Mouse (Mus musculus) forebrain, embryonic 14.5 days (tissue): ENCODE measurements at regions not wholly inside any gene's neighbourhood (a gene's known extent, or its start where the extent isn't known, plus 50 kb on each side); places are given as distances from the start of the nearest gene placed in this dataset.
A peak's percentile ranks its signal among the peaks of the same experiment; 100 is the strongest.

ENCODE experiments used
- ATAC-seq: fragments of 200-750 bp; cut with Nextera tagmentation; 2 replicates; pipeline ENCODE4 v1.8.0; 2017; ENCODE audit warnings: mild to moderate bottlenecking, moderate library complexity
- DNase-seq: peaks from one replicate; pipeline ENCODE4 v3.0.0-alpha.2; 2015; ENCODE audit warnings: low spot score
- H3K27ac ChIP-seq: fragments of 300-500 bp; sonication (generic); 2 replicates; pipeline ENCODE4 v1.5.1; 2014; ENCODE audit warnings: low read depth, mild to moderate bottlenecking, control low read depth, low read length, moderate library complexity
- H3K27me3 ChIP-seq: fragments of 300-500 bp; sonication (generic); replicated peaks from 2 replicates; pipeline ENCODE4 v1.6.1; 2014; ENCODE audit warnings: low read length, control low read depth, mixed read lengths; ENCODE audit not compliant: control insufficient read depth, insufficient read depth
- H3K36me3 ChIP-seq: fragments of 300-500 bp; sonication (generic); 2 replicates; pipeline ENCODE4 v1.6.1; 2014; ENCODE audit warnings: low read length, control low read depth; ENCODE audit not compliant: control insufficient read depth, insufficient read depth
- H3K4me1 ChIP-seq: fragments of 300-500 bp; sonication (generic); 2 replicates; pipeline ENCODE4 v1.6.1; 2014; ENCODE audit warnings: antibody characterized with exemption, low read length, control low read depth; ENCODE audit not compliant: control insufficient read depth, insufficient read depth
- H3K4me2 ChIP-seq: fragments of 300-500 bp; sonication (generic); 2 replicates; pipeline ENCODE4 v1.6.1; 2014; ENCODE audit warnings: mild to moderate bottlenecking, control low read depth, low read length
- H3K4me3 ChIP-seq: fragments of 300-500 bp; sonication (generic); 2 replicates; pipeline ENCODE4 v1.5.1; 2014; ENCODE audit warnings: low read depth, low read length, control low read depth
- H3K9ac ChIP-seq: fragments of 300-500 bp; sonication (generic); 2 replicates; pipeline ENCODE4 v1.6.1; 2014; ENCODE audit warnings: mild to moderate bottlenecking, low read length, control low read depth, moderate library complexity
- H3K9me3 ChIP-seq: fragments of 300-500 bp; sonication (generic); replicated peaks from 2 replicates; pipeline ENCODE4 v1.6.1; 2016; ENCODE audit warnings: low read length, control low read depth, mixed read lengths; ENCODE audit not compliant: control insufficient read depth
- WGBS: fragments of 180-500 bp; shearing (Covaris S2); extraction: QIAGEN DNeasy Blood & Tissue Kit; methylation state at CpG from one replicate; pipeline ENCODE4 v1.1.7; 2014; 5-methylcytosine and 5-hydroxymethylcytosine counted together

DNA sequence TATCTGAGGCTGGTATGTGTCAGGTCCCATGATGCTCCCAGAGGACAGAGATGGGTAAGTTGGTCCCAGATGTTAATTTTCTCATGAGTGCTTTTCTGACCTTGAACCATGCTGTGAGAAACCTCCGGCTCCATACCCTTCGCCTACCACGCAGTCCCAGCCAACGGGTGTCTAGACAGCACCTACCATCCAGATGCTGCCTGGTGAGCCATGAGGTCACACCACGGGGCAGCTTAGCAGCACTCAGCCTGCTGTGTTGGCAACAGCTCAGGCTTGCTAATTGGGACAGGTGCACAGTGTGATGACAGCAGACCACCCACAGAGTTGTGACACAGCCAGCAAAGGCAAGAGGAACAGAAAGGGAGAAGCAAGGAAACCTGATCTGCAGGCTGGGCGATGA is 122.6 kb downstream of the Adamts1 start:
- H3K4me1 ChIP-seq: no peaks in the 10 kb centered on the region
- no peak overlapping the region for H3K9ac ChIP-seq
- H3K4me2 ChIP-seq: no peak overlapping the region
- ATAC-seq (peak; percentile 57; the same call in 1 of the 2 replicates), DNase-seq (peak; percentile 13)
- no peak overlapping the region for H3K4me3 ChIP-seq
- no peaks in the 10 kb centered on the region for H3K36me3 ChIP-seq
- H3K27ac ChIP-seq: no peak overlapping the region
- no peaks in the 10 kb centered on the region for H3K27me3 ChIP-seq
- no peaks in the 10 kb centered on the region for H3K9me3 ChIP-seq
- 55% methylated on average over 6 of the region's 6 CpGs for WGBS

DNA sequence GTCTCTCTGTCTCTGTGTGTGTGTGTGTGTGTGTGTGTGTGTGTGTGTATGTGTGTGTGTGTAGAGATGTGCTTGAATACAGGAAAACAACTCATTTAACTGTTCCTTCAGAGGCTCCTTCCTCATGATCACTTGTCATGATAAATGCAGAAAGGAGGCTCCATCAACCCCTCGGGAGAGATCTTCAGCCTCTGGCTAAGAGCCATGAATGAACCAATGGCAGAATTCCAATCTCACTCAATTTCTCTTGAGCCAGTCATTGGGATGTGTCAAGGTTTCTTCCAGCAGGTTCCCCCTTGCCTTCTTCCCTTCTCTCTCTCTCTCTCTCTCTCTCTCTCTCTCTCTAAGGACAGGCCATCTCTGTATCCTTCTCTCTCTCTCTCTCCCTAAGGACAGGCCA is 124.1 kb downstream of the Adamts1 start:
- Histone ChIP-seq H3K9me3 (no peaks in the 10 kb centered on the region), H3K27me3 (no peaks in the 10 kb centered on the region), H3K4me2 (no peak overlapping the region), H3K27ac (no peak overlapping the region), H3K36me3 (no peaks in the 10 kb centered on the region), H3K4me1 (no peaks in the 10 kb centered on the region), H3K9ac (no peak overlapping the region), H3K4me3 (no peak overlapping the region)
- WGBS: 29% methylated on average over 1 of the region's 1 CpGs
- no peak for DNase-seq
- ATAC-seq: no peak

DNA sequence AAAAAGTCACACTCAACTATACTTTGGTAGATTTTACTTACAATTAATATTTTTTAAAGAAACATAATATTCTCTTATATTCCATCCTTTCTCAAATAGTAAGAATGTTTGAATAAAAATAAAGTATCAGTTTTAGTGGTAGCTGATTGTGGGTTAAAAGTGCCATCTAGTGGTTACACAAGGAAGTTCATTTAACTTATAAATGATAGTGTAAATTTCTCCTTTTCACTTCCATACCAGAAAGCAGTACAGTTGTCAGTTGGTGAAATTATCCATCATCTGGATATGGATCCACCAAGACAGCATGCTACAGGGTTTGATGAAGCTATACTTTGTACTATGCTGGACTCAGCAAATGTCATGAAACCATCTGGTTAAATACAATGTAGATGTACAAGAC is 124.7 kb downstream of the Adamts1 start:
- Histone ChIP-seq H3K27me3 (no peaks in the 10 kb centered on the region), H3K36me3 (no peaks in the 10 kb centered on the region)

DNA sequence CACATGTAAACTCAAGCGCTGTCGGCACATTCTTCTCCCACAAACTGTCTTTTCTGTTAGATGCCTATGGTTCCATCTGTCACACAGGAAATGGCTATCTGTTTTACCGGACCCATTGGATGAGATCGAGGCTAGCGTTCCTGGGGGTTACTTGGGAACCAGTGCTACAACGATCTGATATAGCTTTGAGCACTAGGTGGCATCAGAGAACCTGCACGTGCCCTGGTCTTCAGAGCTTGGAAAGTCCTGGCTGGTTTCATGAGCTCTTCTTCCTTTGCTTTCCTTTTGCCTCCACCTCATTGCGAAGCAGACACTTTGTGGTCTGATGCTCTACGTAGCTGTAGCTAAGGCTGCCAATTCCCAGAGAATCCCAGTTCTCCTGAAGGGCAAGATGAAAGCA is 123.8 kb upstream of the Cyyr1 start:
- H3K4me2 ChIP-seq: no peak overlapping the region
- H3K9ac ChIP-seq: no peak overlapping the region
- no peak overlapping the region for H3K4me3 ChIP-seq
- H3K4me1 ChIP-seq: no peaks in the 10 kb centered on the region
- 42% methylated on average over 9 of the region's 9 CpGs for whole genome bisulfite sequencing
- H3K36me3 ChIP-seq: no peaks in the 10 kb centered on the region
- DNase-seq: peak; percentile 62
- H3K27me3 ChIP-seq: no peaks in the 10 kb centered on the region
- H3K9me3 ChIP-seq: no peaks in the 10 kb centered on the region
- no peak overlapping the region for H3K27ac ChIP-seq
- peak; percentile 69 for ATAC-seq

More for the DNA sequence above, 124.7 kb downstream of the Adamts1 start:
- H3K4me2 ChIP-seq: no peak overlapping the region
- H3K9ac ChIP-seq: no peak overlapping the region
- no peaks in the 10 kb centered on the region for H3K4me1 ChIP-seq
- no peaks in the 10 kb centered on the region for H3K9me3 ChIP-seq
- H3K27ac ChIP-seq: no peak overlapping the region
- peak; percentile 51 for ATAC-seq
- H3K4me3 ChIP-seq: no peak overlapping the region
- DNase-seq: peak; percentile 65

DNA sequence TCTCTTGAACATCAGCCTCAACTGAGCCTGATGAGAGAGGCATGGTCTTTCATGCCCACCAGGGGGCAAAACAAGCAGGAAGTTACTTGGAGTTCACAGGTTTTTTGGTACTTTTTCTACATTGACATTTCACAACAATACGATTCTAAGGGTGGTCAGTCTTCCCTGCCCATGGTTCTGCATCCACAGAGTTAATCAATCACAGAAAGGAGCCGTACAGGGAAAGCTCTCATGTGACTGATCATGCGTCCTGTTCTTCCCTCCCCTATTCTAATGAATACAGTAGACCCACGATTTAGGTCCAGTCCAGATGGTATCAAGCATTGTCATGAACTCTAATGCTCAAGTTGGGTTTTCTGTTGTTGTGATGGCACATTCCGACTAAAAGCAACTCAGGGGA is 115.6 kb upstream of the Cyyr1 start:
- H3K9ac ChIP-seq: no peak overlapping the region
- H3K27ac ChIP-seq: no peak overlapping the region
- H3K27me3 ChIP-seq: no peaks in the 10 kb centered on the region
- no peak overlapping the region for H3K4me3 ChIP-seq
- WGBS: 88% methylated on average over 5 of the region's 5 CpGs
- H3K4me2 ChIP-seq: no peak overlapping the region
- DNase-seq: no peak
- ATAC-seq: no peak
- H3K36me3 ChIP-seq: no peaks in the 10 kb centered on the region
- H3K4me1 ChIP-seq: no peaks in the 10 kb centered on the region
- H3K9me3 ChIP-seq: no peaks in the 10 kb centered on the region

DNA sequence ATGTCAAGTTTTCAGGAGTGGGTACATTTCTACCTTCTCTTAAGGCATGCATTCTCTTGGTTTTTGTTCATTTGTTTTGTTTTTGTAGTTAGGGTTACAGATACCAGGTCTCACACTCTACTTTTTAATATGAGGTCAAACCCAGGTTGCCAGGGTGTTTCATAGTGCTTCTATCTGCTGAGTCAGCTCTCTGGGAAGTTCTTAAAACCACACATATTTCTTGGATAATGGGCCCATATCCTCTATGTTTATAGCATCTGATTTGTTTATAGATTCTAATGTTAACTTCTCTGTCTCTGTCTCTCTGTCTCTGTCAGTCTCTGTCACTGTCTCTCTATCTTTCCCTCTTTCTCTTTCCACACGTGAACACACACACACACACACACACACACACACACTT is 114.6 kb upstream of the Cyyr1 start:
- H3K4me2 ChIP-seq: no peak overlapping the region
- no peak for DNase-seq
- 70% methylated on average over 1 of the region's 1 CpGs for WGBS

DNA sequence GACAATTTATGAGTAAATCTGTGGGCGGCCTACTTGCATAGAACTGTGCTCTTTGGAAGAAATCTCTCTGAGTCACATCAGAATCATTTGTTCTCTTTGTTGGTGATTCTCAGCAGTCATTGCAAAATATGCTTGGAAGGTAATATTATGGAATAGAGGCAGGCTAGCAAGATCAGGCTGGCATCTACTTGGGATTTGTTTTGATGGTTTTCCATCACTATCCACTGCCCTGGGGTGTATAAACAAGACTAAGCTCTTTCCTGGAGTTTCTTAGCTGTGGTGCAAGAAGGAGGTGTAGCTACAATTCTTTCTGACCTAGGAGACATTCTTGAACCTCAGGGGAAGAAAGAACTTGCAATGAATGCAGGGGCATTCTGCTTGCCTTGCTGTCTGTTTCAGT is 96.3 kb upstream of the Cyyr1 start:
- no peaks in the 10 kb centered on the region for H3K4me1 ChIP-seq
- 98% methylated on average over 1 of the region's 1 CpGs for WGBS
- H3K27me3 ChIP-seq: no peaks in the 10 kb centered on the region
- no peak overlapping the region for H3K4me3 ChIP-seq
- H3K9ac ChIP-seq: no peak overlapping the region
- H3K9me3 ChIP-seq: no peaks in the 10 kb centered on the region
- no peaks in the 10 kb centered on the region for H3K36me3 ChIP-seq
- no peak for DNase-seq
- H3K4me2 ChIP-seq: no peak overlapping the region
- ATAC-seq: no peak
- no peak overlapping the region for H3K27ac ChIP-seq

More for the DNA sequence above, 114.6 kb upstream of the Cyyr1 start:
- Histone ChIP-seq H3K27ac (no peak overlapping the region), H3K4me3 (no peak overlapping the region), H3K9ac (no peak overlapping the region), H3K36me3 (no peaks in the 10 kb centered on the region), H3K4me1 (no peaks in the 10 kb centered on the region), H3K9me3 (no peaks in the 10 kb centered on the region), H3K27me3 (no peaks in the 10 kb centered on the region)
- no peak for ATAC-seq

DNA sequence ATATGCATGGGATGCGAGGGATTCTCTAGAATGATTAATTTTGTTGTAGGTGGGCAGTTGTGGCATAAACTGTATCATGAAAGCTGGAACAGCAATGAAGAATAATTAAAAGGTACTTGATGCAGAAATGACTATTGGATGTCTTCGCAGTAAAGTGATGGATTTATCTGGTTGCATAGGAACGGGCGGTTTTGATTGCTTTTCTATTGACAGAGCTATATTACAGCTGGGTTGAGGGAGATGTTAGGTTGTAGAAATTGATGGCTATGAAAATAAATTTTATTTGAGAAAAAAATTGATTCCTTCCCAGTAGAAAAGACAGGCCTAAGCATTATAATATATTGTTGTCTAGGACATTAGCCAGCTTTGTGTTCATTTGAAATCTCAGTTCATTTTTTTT is 87.8 kb upstream of the Cyyr1 start:
- H3K4me2 ChIP-seq: no peak overlapping the region
- H3K27ac ChIP-seq: no peak overlapping the region
- H3K4me3 ChIP-seq: no peak overlapping the region
- H3K9ac ChIP-seq: no peak overlapping the region
- no peak for ATAC-seq
- no peak for DNase-seq
- no peaks in the 10 kb centered on the region for H3K36me3 ChIP-seq
- no peaks in the 10 kb centered on the region for H3K4me1 ChIP-seq
- no peaks in the 10 kb centered on the region for H3K9me3 ChIP-seq
- WGBS: 94% methylated on average over 4 of the region's 4 CpGs
- no peaks in the 10 kb centered on the region for H3K27me3 ChIP-seq

DNA sequence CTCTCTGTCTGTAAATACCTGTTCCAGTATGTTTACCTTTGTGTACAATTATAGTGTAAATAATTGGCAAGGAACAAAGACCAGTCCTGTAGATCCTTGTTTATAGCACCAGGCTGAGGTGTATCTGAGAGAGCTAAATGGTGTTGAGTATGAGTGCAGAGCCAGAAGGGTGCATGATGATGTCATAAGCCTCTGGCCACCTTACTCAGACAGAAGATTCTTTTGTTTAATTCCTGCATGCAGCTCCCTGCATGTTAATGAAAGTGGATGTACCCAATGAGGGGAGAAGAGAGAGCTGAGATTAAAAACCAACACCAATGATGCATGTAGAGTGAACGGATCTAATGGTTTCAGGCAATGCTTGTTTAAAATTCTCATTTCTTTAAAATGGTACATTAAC is 83.9 kb upstream of the Cyyr1 start:
- no peak overlapping the region for H3K4me2 ChIP-seq
- no peaks in the 10 kb centered on the region for H3K4me1 ChIP-seq
- DNase-seq: no peak
- no peak overlapping the region for H3K9ac ChIP-seq
- H3K36me3 ChIP-seq: no peaks in the 10 kb centered on the region
- no peaks in the 10 kb centered on the region for H3K27me3 ChIP-seq
- no peaks in the 10 kb centered on the region for H3K9me3 ChIP-seq
- no peak overlapping the region for H3K27ac ChIP-seq
- 69% methylated on average over 1 of the region's 1 CpGs for WGBS
- no peak overlapping the region for H3K4me3 ChIP-seq
- no peak for ATAC-seq

DNA sequence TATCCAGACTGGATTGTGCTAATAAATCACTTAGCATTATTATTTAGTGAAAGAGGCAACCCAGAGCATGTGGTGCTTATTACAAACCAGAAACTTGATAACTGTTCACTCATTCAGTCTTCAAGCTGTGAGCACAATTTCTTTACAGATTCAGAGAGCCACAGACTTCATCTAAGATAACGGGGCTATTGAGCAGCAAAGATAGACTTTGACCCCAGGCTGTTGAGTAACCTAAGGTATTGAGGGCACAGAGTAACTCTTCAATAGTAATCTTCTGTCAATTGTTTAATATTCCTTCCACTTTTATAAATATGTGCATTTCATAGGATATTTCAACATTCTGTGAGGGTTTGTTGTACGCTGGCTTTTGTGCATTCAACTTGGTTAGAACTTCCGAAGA is 76.5 kb upstream of the Cyyr1 start:
- H3K36me3 ChIP-seq: no peaks in the 10 kb centered on the region
- ATAC-seq: no peak
- WGBS: 93% methylated on average over 3 of the region's 3 CpGs

More for the DNA sequence above, 76.5 kb upstream of the Cyyr1 start:
- Histone ChIP-seq H3K9me3 (no peaks in the 10 kb centered on the region), H3K4me2 (no peak overlapping the region), H3K4me1 (no peaks in the 10 kb centered on the region), H3K27me3 (no peaks in the 10 kb centered on the region), H3K9ac (no peak overlapping the region), H3K27ac (no peak overlapping the region), H3K4me3 (no peak overlapping the region)
- DNase-seq: no peak
